Mouse (Mus musculus): Measurements from ENCODE around the gene Rnf217. TPM values are rescaled to one million over a fixed set of nuclear protein-coding genes. Genes with fewer than 3 reads are reported as not detected.
A peak's percentile ranks its signal among the peaks of the same experiment; 100 is the strongest.

Gene Rnf217
- polyA plus RNA-seq, 1 experiment from 2014 or later: 3.3 TPM

- 0 out of 2 replicates have a peak, but pooled peaks cover 4% of the 10 kb centered on the region for H3K36me3 ChIP-seq (ENCODE audit: control insufficient read depth, insufficient read depth, low read length)
- DNase-seq (ENCODE audit: low spot score) (peak; percentile 53), ATAC-seq (ENCODE audit: low read depth) (no peak)
- no peaks in the 10 kb centered on the region for H3K27me3 ChIP-seq (replicated peaks; ENCODE audit: control insufficient read depth, insufficient read depth, low read length)
- H3K9me3 ChIP-seq (ENCODE audit: control insufficient read depth, low read length): no peaks in the 10 kb centered on the region
- peaks cover 19% of the 10 kb centered on the region for H3K4me1 ChIP-seq (ENCODE audit: control insufficient read depth, insufficient read depth, low read length)
- peak overlapping the region; percentile 86 for H3K4me3 ChIP-seq (ENCODE audit: low read depth, low read length)
- H3K9ac ChIP-seq (ENCODE audit: low read depth, low read length): peak overlapping the region; percentile 96
- WGBS: 7% methylated on average over 11 of the region's 11 CpGs
- H3K4me2 ChIP-seq (ENCODE audit: low read depth, low read length): peak overlapping the region; percentile 84
- H3K27ac ChIP-seq (replicated peaks; ENCODE audit: low read depth, low read length): peak overlapping the region; percentile 85
Measured at GRCm38 (mm10) chr10:31606981-31607867, 1.8 kb downstream of the Rnf217 start.

GRCm38 (mm10) chr10:31603855-31604254, 5.1 kb downstream of the Rnf217 start:
- Histone ChIP-seq H3K36me3 (ENCODE audit: control insufficient read depth, insufficient read depth, low read length) (0 out of 2 replicates have a peak, but pooled peaks cover 4% of the 10 kb centered on the region), H3K9ac (ENCODE audit: low read depth, low read length) (no peak overlapping the region), H3K4me3 (ENCODE audit: low read depth, low read length) (no peak overlapping the region), H3K9me3 (ENCODE audit: control insufficient read depth, low read length) (no peaks in the 10 kb centered on the region), H3K4me1 (ENCODE audit: control insufficient read depth, insufficient read depth, low read length) (peaks cover 19% of the 10 kb centered on the region), H3K27me3 (replicated peaks; ENCODE audit: control insufficient read depth, insufficient read depth, low read length) (no peaks in the 10 kb centered on the region), H3K4me2 (ENCODE audit: low read depth, low read length) (no peak overlapping the region), H3K27ac (replicated peaks; ENCODE audit: low read depth, low read length) (no peak overlapping the region)
- no peak for DNase-seq (ENCODE audit: low spot score)
- no peak for ATAC-seq (ENCODE audit: low read depth)
- WGBS: 91% methylated on average over 4 of the region's 4 CpGs

- DNase-seq (ENCODE audit: low spot score) (no peak), ATAC-seq (ENCODE audit: low read depth) (no peak)
- Histone ChIP-seq H3K36me3 (ENCODE audit: control insufficient read depth, insufficient read depth, low read length) (0 out of 2 replicates have a peak, but pooled peaks cover 4% of the 10 kb centered on the region), H3K4me1 (ENCODE audit: control insufficient read depth, insufficient read depth, low read length) (peaks cover 4% of the 10 kb centered on the region; the same call in 1 of the 2 replicates), H3K27me3 (replicated peaks; ENCODE audit: control insufficient read depth, insufficient read depth, low read length) (no peaks in the 10 kb centered on the region), H3K4me2 (ENCODE audit: low read depth, low read length) (no peak overlapping the region), H3K9me3 (ENCODE audit: control insufficient read depth, low read length) (no peaks in the 10 kb centered on the region), H3K27ac (replicated peaks; ENCODE audit: low read depth, low read length) (no peak overlapping the region), H3K4me3 (ENCODE audit: low read depth, low read length) (no peak overlapping the region), H3K9ac (ENCODE audit: low read depth, low read length) (no peak overlapping the region)
- 96% methylated on average over 6 of the region's 6 CpGs for WGBS
Measured at GRCm38 (mm10) chr10:31600116-31600515, 8.9 kb downstream of the Rnf217 start.

GRCm38 (mm10) chr10:31597886-31598285, 11.1 kb downstream of the Rnf217 start:
- 90% methylated on average over 2 of the region's 2 CpGs for WGBS
- Histone ChIP-seq H3K27ac (replicated peaks; ENCODE audit: low read depth, low read length) (no peak overlapping the region), H3K4me1 (ENCODE audit: control insufficient read depth, insufficient read depth, low read length) (peaks cover 5% of the 10 kb centered on the region; the same call in 1 of the 2 replicates), H3K36me3 (ENCODE audit: control insufficient read depth, insufficient read depth, low read length) (no peaks in the 10 kb centered on the region), H3K4me3 (ENCODE audit: low read depth, low read length) (no peak overlapping the region), H3K9ac (ENCODE audit: low read depth, low read length) (no peak overlapping the region), H3K4me2 (ENCODE audit: low read depth, low read length) (no peak overlapping the region), H3K9me3 (ENCODE audit: control insufficient read depth, low read length) (no peaks in the 10 kb centered on the region), H3K27me3 (replicated peaks; ENCODE audit: control insufficient read depth, insufficient read depth, low read length) (no peaks in the 10 kb centered on the region)
- DNase-seq (ENCODE audit: low spot score) (no peak), ATAC-seq (ENCODE audit: low read depth) (no peak)

- 52% methylated on average over 4 of the region's 4 CpGs for WGBS
- ATAC-seq (ENCODE audit: low read depth): peak; percentile 72; the same call in 1 of the 2 replicates
- peak; percentile 80 for DNase-seq (ENCODE audit: low spot score)
Measured at GRCm38 (mm10) chr10:31596804-31597203, 12.2 kb downstream of the Rnf217 start.

GRCm38 (mm10) chr10:31595326-31595725, 13.7 kb downstream of the Rnf217 start:
- Histone ChIP-seq H3K9ac (ENCODE audit: low read depth, low read length) (no peak overlapping the region), H3K4me1 (ENCODE audit: control insufficient read depth, insufficient read depth, low read length) (peaks cover 15% of the 10 kb centered on the region; the same call in 1 of the 2 replicates), H3K4me2 (ENCODE audit: low read depth, low read length) (no peak overlapping the region), H3K9me3 (ENCODE audit: control insufficient read depth, low read length) (no peaks in the 10 kb centered on the region), H3K4me3 (ENCODE audit: low read depth, low read length) (no peak overlapping the region), H3K27ac (replicated peaks; ENCODE audit: low read depth, low read length) (no peak overlapping the region), H3K36me3 (ENCODE audit: control insufficient read depth, insufficient read depth, low read length) (no peaks in the 10 kb centered on the region), H3K27me3 (replicated peaks; ENCODE audit: control insufficient read depth, insufficient read depth, low read length) (no peaks in the 10 kb centered on the region)
- DNase-seq (ENCODE audit: low spot score) (no peak), ATAC-seq (ENCODE audit: low read depth) (no peak; the same call in 1 of the 2 replicates)
- WGBS: 86% methylated on average over 4 of the region's 4 CpGs

More at GRCm38 (mm10) chr10:31596804-31597203, 12.2 kb downstream of the Rnf217 start:
- Histone ChIP-seq H3K4me2 (ENCODE audit: low read depth, low read length) (no peak overlapping the region), H3K4me3 (ENCODE audit: low read depth, low read length) (no peak overlapping the region), H3K27ac (replicated peaks; ENCODE audit: low read depth, low read length) (no peak overlapping the region), H3K4me1 (ENCODE audit: control insufficient read depth, insufficient read depth, low read length) (peaks cover 15% of the 10 kb centered on the region; the same call in 1 of the 2 replicates), H3K27me3 (replicated peaks; ENCODE audit: control insufficient read depth, insufficient read depth, low read length) (no peaks in the 10 kb centered on the region), H3K36me3 (ENCODE audit: control insufficient read depth, insufficient read depth, low read length) (no peaks in the 10 kb centered on the region), H3K9me3 (ENCODE audit: control insufficient read depth, low read length) (no peaks in the 10 kb centered on the region), H3K9ac (ENCODE audit: low read depth, low read length) (no peak overlapping the region)

- Histone ChIP-seq H3K9me3 (ENCODE audit: control insufficient read depth, low read length) (no peaks in the 10 kb centered on the region), H3K4me1 (ENCODE audit: control insufficient read depth, insufficient read depth, low read length) (peaks cover 15% of the 10 kb centered on the region; the same call in 1 of the 2 replicates), H3K36me3 (ENCODE audit: control insufficient read depth, insufficient read depth, low read length) (no peaks in the 10 kb centered on the region), H3K27ac (replicated peaks; ENCODE audit: low read depth, low read length) (0 out of 2 replicates have a peak overlapping the region, but pooled peaks have one; percentile 24), H3K27me3 (replicated peaks; ENCODE audit: control insufficient read depth, insufficient read depth, low read length) (no peaks in the 10 kb centered on the region), H3K9ac (ENCODE audit: low read depth, low read length) (no peak overlapping the region), H3K4me3 (ENCODE audit: low read depth, low read length) (no peak overlapping the region), H3K4me2 (ENCODE audit: low read depth, low read length) (no peak overlapping the region)
- peak; percentile 81 for ATAC-seq (ENCODE audit: low read depth)
- 37% methylated on average over 9 of the region's 9 CpGs for WGBS
- DNase-seq (ENCODE audit: low spot score): peak; percentile 72
Measured at GRCm38 (mm10) chr10:31592741-31593524, 16.1 kb downstream of the Rnf217 start.

- 0 out of 2 replicates have a peak, but pooled peaks have one; percentile 19 for ATAC-seq (ENCODE audit: low read depth)
- no peaks in the 10 kb centered on the region for H3K36me3 ChIP-seq (ENCODE audit: control insufficient read depth, insufficient read depth, low read length)
- no peak overlapping the region for H3K4me2 ChIP-seq (ENCODE audit: low read depth, low read length)
- peaks cover 15% of the 10 kb centered on the region; the same call in 1 of the 2 replicates for H3K4me1 ChIP-seq (ENCODE audit: control insufficient read depth, insufficient read depth, low read length)
- no peak overlapping the region for H3K27ac ChIP-seq (replicated peaks; ENCODE audit: low read depth, low read length)
- H3K9ac ChIP-seq (ENCODE audit: low read depth, low read length): no peak overlapping the region
- no peaks in the 10 kb centered on the region for H3K9me3 ChIP-seq (ENCODE audit: control insufficient read depth, low read length)
- DNase-seq (ENCODE audit: low spot score): no peak
- WGBS: 47% methylated on average over 3 of the region's 3 CpGs
- no peaks in the 10 kb centered on the region for H3K27me3 ChIP-seq (replicated peaks; ENCODE audit: control insufficient read depth, insufficient read depth, low read length)
- no peak overlapping the region for H3K4me3 ChIP-seq (ENCODE audit: low read depth, low read length)
Measured at GRCm38 (mm10) chr10:31592095-31592740, 16.8 kb downstream of the Rnf217 start.
